Mouse (Mus musculus): ENCODE measurements around the gene Cops9. TPM values are rescaled to one million over a fixed set of nuclear protein-coding genes. Genes with fewer than 3 reads are reported as not detected.
A peak's percentile ranks its signal among the peaks of the same experiment; 100 is the strongest.

Cops9 gene
- polyA plus RNA-seq, 1 experiment from 2014 or later: 354 TPM

DNA sequence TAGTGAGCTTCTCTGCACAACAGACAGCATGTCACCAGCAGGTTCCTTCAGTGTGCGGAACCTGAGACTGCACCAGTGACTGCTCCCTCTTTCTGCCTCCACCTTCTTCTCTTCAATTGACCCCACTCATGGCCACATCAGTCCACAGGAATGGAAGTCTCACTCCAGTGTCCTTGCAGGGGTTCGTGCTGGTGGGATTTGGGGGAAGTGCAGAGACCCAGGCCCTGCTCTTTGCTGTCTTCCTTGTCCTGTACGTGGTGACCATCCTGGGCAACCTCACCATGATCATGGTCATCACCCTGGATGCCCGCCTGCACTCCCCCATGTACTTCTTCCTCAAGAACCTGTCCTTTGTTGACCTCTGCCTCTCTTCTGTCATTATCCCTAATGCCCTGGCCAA, 34.1 kb downstream of the Cops9 start:
- Histone ChIP-seq H3K27ac (ENCODE audit: low read depth, low read length) (no peak overlapping the region), H3K4me2 (no peak overlapping the region), H3K4me3 (ENCODE audit: low read depth, low read length) (no peak overlapping the region), H3K9ac (ENCODE audit: low read depth, low read length) (no peak overlapping the region), H3K9me3 (ENCODE audit: control insufficient read depth, low read length) (no peaks in the 10 kb centered on the region), H3K36me3 (ENCODE audit: control insufficient read depth, insufficient read depth, low read length) (no peaks in the 10 kb centered on the region), H3K27me3 (replicated peaks; ENCODE audit: control insufficient read depth, insufficient read depth, low read length) (no peaks in the 10 kb centered on the region), H3K4me1 (replicated peaks; ENCODE audit: control insufficient read depth, insufficient read depth, low read length) (no peaks in the 10 kb centered on the region)
- no peak for ATAC-seq (replicated peaks; ENCODE audit: low FRiP score)
- no peak for DNase-seq (ENCODE audit: low spot score)
- WGBS: 70% methylated on average over 4 of the region's 4 CpGs

DNA sequence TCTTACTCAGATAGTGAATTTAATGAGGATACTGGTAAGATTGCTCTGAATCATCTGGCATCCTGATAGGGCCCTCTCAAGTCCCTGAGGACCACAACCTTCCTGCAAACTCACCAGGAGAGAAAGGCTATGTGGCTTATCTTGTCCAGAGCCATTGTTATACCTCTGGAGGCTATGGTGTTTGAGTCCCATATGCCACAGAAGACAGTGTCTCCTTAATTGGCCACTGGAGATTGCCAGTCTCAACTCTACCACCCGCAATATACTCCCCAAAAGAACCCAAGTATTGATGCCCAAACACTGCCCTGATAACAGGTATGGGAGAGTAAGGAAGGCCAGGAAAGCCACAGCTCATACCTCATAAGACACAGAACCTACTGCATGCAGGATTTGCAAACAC, 36.3 kb downstream of the Cops9 start, which contains the start of gene Olfr1410:
Olfr1410 (plus strand) TSS at position 301 of the 400 bp plus-strand sequence.
- Histone ChIP-seq H3K27me3 (replicated peaks; ENCODE audit: control insufficient read depth, insufficient read depth, low read length) (no peaks in the 10 kb centered on the region), H3K4me1 (replicated peaks; ENCODE audit: control insufficient read depth, insufficient read depth, low read length) (no peaks in the 10 kb centered on the region), H3K9ac (ENCODE audit: low read depth, low read length) (no peak within 1 kb of the TSS), H3K4me2 (no peak within 1 kb of the TSS), H3K9me3 (ENCODE audit: control insufficient read depth, low read length) (no peaks in the 10 kb centered on the region), H3K4me3 (ENCODE audit: low read depth, low read length) (no peak within 1 kb of the TSS), H3K36me3 (ENCODE audit: control insufficient read depth, insufficient read depth, low read length) (no peaks in the 10 kb centered on the region), H3K27ac (ENCODE audit: low read depth, low read length) (no peak within 1 kb of the TSS)
- WGBS: 75% methylated on average over 1 of the region's 1 CpGs
- no peak for ATAC-seq (replicated peaks; ENCODE audit: low FRiP score)
- DNase-seq (ENCODE audit: low spot score): no peak

DNA sequence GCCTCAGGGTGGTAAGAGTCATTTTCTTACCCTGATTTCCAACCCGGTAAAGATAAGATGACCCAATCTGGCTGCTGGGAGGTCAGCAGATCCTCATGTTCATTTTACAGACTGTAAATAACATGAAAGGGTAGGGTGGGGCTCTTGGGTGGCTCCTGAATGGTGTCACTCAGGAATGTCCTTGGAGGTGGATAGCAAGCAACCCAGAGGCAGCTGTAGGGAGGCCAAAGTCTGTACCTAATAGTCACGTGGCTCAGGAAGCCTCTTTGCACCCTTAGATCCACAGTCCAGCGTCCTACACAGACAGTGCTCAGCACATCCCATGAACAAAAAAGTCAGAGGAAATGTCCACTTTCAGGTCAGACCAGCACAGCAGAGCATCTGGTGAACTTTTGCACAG, 45.8 kb downstream of the Cops9 start:
- no peak overlapping the region for H3K27ac ChIP-seq (ENCODE audit: low read depth, low read length)
- no peaks in the 10 kb centered on the region for H3K36me3 ChIP-seq (ENCODE audit: control insufficient read depth, insufficient read depth, low read length)
- H3K4me2 ChIP-seq: no peak overlapping the region
- ATAC-seq (replicated peaks; ENCODE audit: low FRiP score) (no peak), DNase-seq (ENCODE audit: low spot score) (peak; percentile 3)
- H3K4me1 ChIP-seq (replicated peaks; ENCODE audit: control insufficient read depth, insufficient read depth, low read length): no peaks in the 10 kb centered on the region
- H3K9ac ChIP-seq (ENCODE audit: low read depth, low read length): no peak overlapping the region
- no peaks in the 10 kb centered on the region for H3K9me3 ChIP-seq (ENCODE audit: control insufficient read depth, low read length)
- 80% methylated on average over 3 of the region's 3 CpGs for WGBS
- H3K27me3 ChIP-seq (replicated peaks; ENCODE audit: control insufficient read depth, insufficient read depth, low read length): no peaks in the 10 kb centered on the region
- H3K4me3 ChIP-seq (ENCODE audit: low read depth, low read length): no peak overlapping the region

DNA sequence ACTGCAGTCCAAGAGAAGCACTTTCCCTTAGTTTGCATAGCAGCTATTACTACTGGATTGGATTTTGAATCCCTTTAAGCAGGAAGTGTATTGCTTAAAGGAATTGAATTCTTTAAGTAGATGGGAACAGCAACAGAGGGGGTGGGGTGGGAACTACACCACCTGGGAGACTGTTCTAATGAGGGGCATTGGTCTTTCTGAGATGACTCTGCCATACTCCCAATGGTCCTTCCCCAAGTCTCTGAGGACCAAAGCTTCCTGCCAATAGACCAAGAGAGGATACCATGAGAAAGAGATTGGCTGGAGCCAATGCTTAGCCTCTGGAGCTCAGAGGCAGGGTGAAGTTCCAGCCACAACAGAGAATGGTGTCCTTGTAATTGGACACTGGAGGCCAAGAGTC, 47.7 kb downstream of the Cops9 start, which contains the start of gene Olfr1411:
Olfr1411 (plus strand) TSS at position 301 of the 400 bp plus-strand sequence.
- Histone ChIP-seq H3K27ac (ENCODE audit: low read depth, low read length) (no peak within 1 kb of the TSS), H3K36me3 (ENCODE audit: control insufficient read depth, insufficient read depth, low read length) (no peaks in the 10 kb centered on the region), H3K9me3 (ENCODE audit: control insufficient read depth, low read length) (no peaks in the 10 kb centered on the region), H3K4me1 (replicated peaks; ENCODE audit: control insufficient read depth, insufficient read depth, low read length) (no peaks in the 10 kb centered on the region), H3K9ac (ENCODE audit: low read depth, low read length) (no peak within 1 kb of the TSS), H3K4me3 (ENCODE audit: low read depth, low read length) (no peak within 1 kb of the TSS), H3K27me3 (replicated peaks; ENCODE audit: control insufficient read depth, insufficient read depth, low read length) (no peaks in the 10 kb centered on the region), H3K4me2 (no peak within 1 kb of the TSS)
- DNase-seq (ENCODE audit: low spot score) (peak; percentile 11), ATAC-seq (replicated peaks; ENCODE audit: low FRiP score) (no peak)

Other genes starting within 250 kb of the Cops9 start
- gene Ndufa10, start 168.1 kb downstream of the Cops9 start, polyA plus RNA-seq (2014; fragmentation: Nextera tagmentation; extraction: Ambion mirVana): 270 and 276 TPM in 2 replicates
- not detected in 2 replicates for gene Olfr1416, start 156.9 kb downstream of the Cops9 start, polyA plus RNA-seq (2014; fragmentation: Nextera tagmentation; extraction: Ambion mirVana)
- not detected in 2 replicates for gene Olfr1415, start 145.9 kb downstream of the Cops9 start, polyA plus RNA-seq (2014; fragmentation: Nextera tagmentation; extraction: Ambion mirVana)
- not detected in 2 replicates for gene Olfr1414, start 123.3 kb downstream of the Cops9 start, polyA plus RNA-seq (2014; fragmentation: Nextera tagmentation; extraction: Ambion mirVana)
- gene Olfr1413, start 70.7 kb downstream of the Cops9 start, polyA plus RNA-seq (2014; fragmentation: Nextera tagmentation; extraction: Ambion mirVana): not detected in 2 replicates
- gene Olfr1412, start 56.2 kb downstream of the Cops9 start, polyA plus RNA-seq (2014; fragmentation: Nextera tagmentation; extraction: Ambion mirVana): not detected in 2 replicates
- gene Olfr1411, start 47.6 kb downstream of the Cops9 start, polyA plus RNA-seq (2014; fragmentation: Nextera tagmentation; extraction: Ambion mirVana): not detected in 2 replicates
- not detected in 2 replicates for gene Olfr1410, start 36.2 kb downstream of the Cops9 start, polyA plus RNA-seq (2014; fragmentation: Nextera tagmentation; extraction: Ambion mirVana)
- gene Olfr12, start 24.2 kb downstream of the Cops9 start, polyA plus RNA-seq (2014; fragmentation: Nextera tagmentation; extraction: Ambion mirVana): not detected in 2 replicates
- gene Otos, start 6.9 kb upstream of the Cops9 start, polyA plus RNA-seq (2014; fragmentation: Nextera tagmentation; extraction: Ambion mirVana): not detected in 2 replicates
- gene Gpc1, start 189.7 kb upstream of the Cops9 start, polyA plus RNA-seq (2014; fragmentation: Nextera tagmentation; extraction: Ambion mirVana): 14.5 and 15.2 TPM in 2 replicates

All from liver, embryonic 11.5 days (tissue).